Mouse (Mus musculus) heart, embryonic 16.5 days (tissue): ENCODE measurements around the gene Gjb4. TPM values are rescaled to one million over a fixed set of nuclear protein-coding genes. Genes with fewer than 3 reads are reported as not detected.

Source experiments
- ATAC-seq: fragments of 200-750 bp; cut with Nextera tagmentation; replicated peaks from 2 replicates; pipeline ENCODE4 v1.8.0; 2017; ENCODE audit warnings: moderate number of reproducible peaks; ENCODE audit not compliant: insufficient read depth, low FRiP score; ENCODE audit errors: extremely low read depth
- H3K27ac ChIP-seq: fragments of 300-500 bp; sonication (generic); 2 replicates; pipeline ENCODE4 v1.5.1; 2014; ENCODE audit warnings: mild to moderate bottlenecking, low read length, control low read depth, moderate library complexity
- H3K27me3 ChIP-seq: fragments of 300-500 bp; sonication (generic); 2 replicates; pipeline ENCODE4 v1.6.1; 2014; ENCODE audit warnings: low read length, mixed read lengths; ENCODE audit not compliant: control insufficient read depth, insufficient read depth
- H3K36me3 ChIP-seq: fragments of 300-500 bp; sonication (generic); 2 replicates; pipeline ENCODE4 v1.6.1; 2014; ENCODE audit not compliant: control insufficient read depth, insufficient read depth
- H3K4me1 ChIP-seq: fragments of 300-500 bp; sonication (generic); 2 replicates; pipeline ENCODE4 v1.6.1; 2014; ENCODE audit warnings: low read length, mixed read lengths; ENCODE audit not compliant: control insufficient read depth, insufficient read depth
- H3K4me2 ChIP-seq: fragments of 300-500 bp; sonication (generic); 2 replicates; pipeline ENCODE4 v1.6.1; 2014; ENCODE audit warnings: low read depth, mild to moderate bottlenecking, control low read depth, low read length
- H3K4me3 ChIP-seq: fragments of 300-500 bp; sonication (generic); 2 replicates; pipeline ENCODE4 v1.5.1; 2014; ENCODE audit warnings: mild to moderate bottlenecking, control low read depth, low read length
- H3K9ac ChIP-seq: fragments of 300-500 bp; sonication (generic); 2 replicates; pipeline ENCODE4 v1.6.1; 2014; ENCODE audit warnings: low read length, control low read depth
- H3K9me3 ChIP-seq: fragments of 300-500 bp; sonication (generic); replicated peaks from 2 replicates; pipeline ENCODE4 v1.6.1; 2016; ENCODE audit warnings: low read length; ENCODE audit not compliant: control insufficient read depth
- WGBS: fragments of 180-500 bp; shearing (Covaris S2); extraction: QIAGEN DNeasy Blood & Tissue Kit; methylation state at CpG from one replicate; pipeline ENCODE4 v1.1.7; 2014; 5-methylcytosine and 5-hydroxymethylcytosine counted together
- polyA plus RNA-seq: library from polyadenylated mRNA; unstranded; fragments of >200 nt; fragmentation: Nextera tagmentation; extraction: Ambion mirVana; gene quantifications from 2 replicates; pipeline ENCODE4 v1.2.1, GENCODE M21; 2015

The Gjb4 gene
- polyA plus RNA-seq, 1 experiment from 2014 or later, result 0.09 TPM

DNA sequence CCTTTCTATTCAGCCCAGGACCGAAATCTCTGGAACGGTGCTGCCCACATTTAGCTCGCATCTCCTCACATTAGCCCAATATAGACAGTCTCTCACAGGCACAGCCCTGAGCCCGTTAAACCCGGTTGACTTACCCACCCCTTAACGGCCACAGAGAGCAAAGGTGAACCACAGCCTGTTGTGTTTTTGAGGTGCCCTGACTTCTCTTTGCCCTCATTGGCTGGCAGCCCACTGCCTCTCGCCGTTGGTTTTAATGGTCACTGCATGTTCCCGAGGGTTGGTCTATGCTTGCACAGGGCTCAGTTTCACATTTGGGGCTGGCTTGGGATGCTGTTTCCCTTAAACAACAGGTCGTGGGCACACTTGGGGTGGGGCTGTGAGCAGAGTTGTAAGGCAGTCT is 29.6 kb downstream of the Gjb4 start:
- H3K27me3 ChIP-seq, result peaks cover 35% of the 10 kb centered on the region
- no peak for ATAC-seq

GRCm38 (mm10) chr4:127323651-127324050 is 30.2 kb downstream of the Gjb4 start:
- H3K27ac ChIP-seq, result no peak overlapping the region
- no peak for ATAC-seq
- H3K4me2 ChIP-seq, result no peak overlapping the region
- H3K4me3 ChIP-seq, result no peak overlapping the region
- H3K9ac ChIP-seq, result no peak overlapping the region
- H3K36me3 ChIP-seq, result no peaks in the 10 kb centered on the region
- H3K4me1 ChIP-seq, result no peaks in the 10 kb centered on the region
- no peaks in the 10 kb centered on the region for H3K9me3 ChIP-seq
- H3K27me3 ChIP-seq, result peaks cover 29% of the 10 kb centered on the region
- WGBS, result 66% methylated on average over 3 of the region's 3 CpGs

More for the DNA sequence above, 29.6 kb downstream of the Gjb4 start:
- Histone ChIP-seq H3K9ac (no peak overlapping the region), H3K27ac (no peak overlapping the region), H3K4me2 (no peak overlapping the region), H3K4me3 (no peak overlapping the region), H3K36me3 (no peaks in the 10 kb centered on the region), H3K4me1 (no peaks in the 10 kb centered on the region), H3K9me3 (no peaks in the 10 kb centered on the region)
- 76% methylated on average over 10 of the region's 10 CpGs for WGBS

DNA sequence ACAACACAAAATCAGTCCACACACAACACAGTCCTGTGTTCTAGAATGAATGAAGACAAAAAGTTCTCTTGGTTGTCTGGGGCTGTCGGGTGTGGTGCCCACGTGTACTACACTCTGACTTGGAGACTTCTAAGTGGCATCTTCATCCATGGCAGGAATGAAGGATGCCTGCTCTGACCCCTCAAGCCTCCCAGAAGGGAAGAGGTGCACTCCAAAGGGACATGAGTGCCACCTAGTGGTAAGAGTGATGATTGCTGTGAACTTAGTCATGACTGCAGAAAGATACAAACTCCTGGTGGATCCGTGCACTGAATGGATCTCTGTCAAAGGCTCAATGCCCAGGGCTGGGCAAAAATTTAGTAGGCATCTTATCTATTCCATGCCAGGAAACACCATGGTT is 34.3 kb downstream of the Gjb4 start:
- WGBS, result 4% methylated on average over 3 of the region's 3 CpGs
- no peak overlapping the region for H3K4me3 ChIP-seq
- H3K27me3 ChIP-seq, result no peaks in the 10 kb centered on the region
- no peak overlapping the region for H3K4me2 ChIP-seq
- no peak overlapping the region for H3K27ac ChIP-seq
- H3K9me3 ChIP-seq, result no peaks in the 10 kb centered on the region
- H3K4me1 ChIP-seq, result no peaks in the 10 kb centered on the region
- H3K9ac ChIP-seq, result no peak overlapping the region
- no peaks in the 10 kb centered on the region for H3K36me3 ChIP-seq
- ATAC-seq, result no peak

DNA sequence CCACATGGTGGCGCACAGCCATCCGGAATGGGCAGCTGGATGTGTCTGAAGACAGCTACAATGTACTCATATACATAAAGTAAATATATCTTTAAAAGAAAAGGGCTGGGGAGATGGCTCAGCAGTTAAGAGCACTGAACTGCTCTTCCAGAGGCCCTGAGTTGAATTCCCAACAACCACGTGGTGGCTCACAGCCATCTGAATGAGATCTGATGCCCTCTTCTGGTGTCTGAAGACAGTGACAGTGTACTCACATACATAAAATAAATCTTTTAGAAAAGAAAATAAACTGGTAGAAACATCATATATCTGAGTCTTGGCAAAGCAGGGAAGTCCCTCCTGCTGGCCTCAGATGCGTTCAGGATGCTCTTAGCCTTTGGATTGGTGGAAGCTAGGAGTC is 36.7 kb downstream of the Gjb4 start:
- no peaks in the 10 kb centered on the region for H3K36me3 ChIP-seq
- H3K4me2 ChIP-seq, result no peak overlapping the region
- no peaks in the 10 kb centered on the region; the same call in 1 of the 2 replicates for H3K4me1 ChIP-seq
- H3K9me3 ChIP-seq, result no peaks in the 10 kb centered on the region
- H3K9ac ChIP-seq, result no peak overlapping the region
- no peak overlapping the region for H3K27ac ChIP-seq
- ATAC-seq, result no peak
- WGBS, result 59% methylated on average over 4 of the region's 4 CpGs
- no peak overlapping the region for H3K4me3 ChIP-seq
- peaks cover 8% of the 10 kb centered on the region for H3K27me3 ChIP-seq

DNA sequence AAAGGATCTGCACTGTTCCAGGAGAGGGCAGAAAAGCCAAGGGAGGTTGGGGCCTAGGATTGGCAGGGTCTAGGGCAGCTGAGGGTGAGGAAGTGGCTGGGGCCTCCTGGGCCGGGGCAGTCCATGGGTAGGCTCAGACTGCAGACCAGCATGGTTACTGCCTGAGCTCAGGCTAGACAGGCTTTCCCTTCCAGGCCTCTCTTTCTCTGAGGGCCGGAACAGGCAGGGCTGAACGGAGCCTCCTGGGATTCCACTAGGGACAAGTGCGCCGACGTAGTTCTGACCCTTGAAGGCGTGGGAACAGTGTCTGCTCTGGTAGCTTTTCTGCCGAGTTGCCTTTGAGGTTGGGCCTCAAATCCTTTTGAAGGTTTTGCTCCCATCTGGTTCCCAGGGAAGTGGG is 38.1 kb downstream of the Gjb4 start:
- H3K27me3 ChIP-seq, result peaks cover 13% of the 10 kb centered on the region
- H3K4me3 ChIP-seq, result no peak overlapping the region

DNA sequence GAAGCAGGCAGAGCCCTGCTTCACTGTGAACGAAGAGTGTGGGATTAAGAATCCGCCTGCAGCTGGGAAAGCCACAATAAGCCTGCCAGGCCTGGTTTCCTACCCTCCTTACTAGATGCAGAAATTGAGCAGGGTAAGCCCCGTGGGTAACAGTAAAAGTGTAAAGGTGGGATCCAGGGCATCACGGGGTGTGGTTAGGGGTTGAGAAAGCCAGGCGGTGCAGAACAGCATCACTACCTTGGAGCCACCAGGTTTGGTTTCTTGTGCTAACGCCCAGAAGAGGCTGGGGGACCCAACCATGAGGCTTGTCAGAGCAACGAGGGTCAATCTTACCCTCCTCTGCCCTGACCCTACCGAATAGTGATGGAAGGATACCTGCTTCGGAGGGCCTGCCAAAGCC is 39.3 kb downstream of the Gjb4 start:
- no peaks in the 10 kb centered on the region for H3K9me3 ChIP-seq
- H3K36me3 ChIP-seq, result no peaks in the 10 kb centered on the region
- ATAC-seq, result no peak
- peak overlapping the region; percentile 91 for H3K4me2 ChIP-seq
- H3K4me3 ChIP-seq, result no peak overlapping the region; the same call in 1 of the 2 replicates
- H3K9ac ChIP-seq, result no peak overlapping the region; the same call in 1 of the 2 replicates
- WGBS, result 47% methylated on average over 9 of the region's 9 CpGs
- H3K4me1 ChIP-seq, result no peaks in the 10 kb centered on the region; the same call in 1 of the 2 replicates
- H3K27me3 ChIP-seq, result peaks cover 13% of the 10 kb centered on the region
- no peak overlapping the region for H3K27ac ChIP-seq

More for the DNA sequence above, 38.1 kb downstream of the Gjb4 start:
- no peak for ATAC-seq
- Histone ChIP-seq H3K9ac (no peak overlapping the region), H3K4me2 (no peak overlapping the region), H3K27ac (no peak overlapping the region), H3K36me3 (no peaks in the 10 kb centered on the region), H3K9me3 (no peaks in the 10 kb centered on the region), H3K4me1 (no peaks in the 10 kb centered on the region; the same call in 1 of the 2 replicates)
- WGBS, result 80% methylated on average over 8 of the region's 8 CpGs

DNA sequence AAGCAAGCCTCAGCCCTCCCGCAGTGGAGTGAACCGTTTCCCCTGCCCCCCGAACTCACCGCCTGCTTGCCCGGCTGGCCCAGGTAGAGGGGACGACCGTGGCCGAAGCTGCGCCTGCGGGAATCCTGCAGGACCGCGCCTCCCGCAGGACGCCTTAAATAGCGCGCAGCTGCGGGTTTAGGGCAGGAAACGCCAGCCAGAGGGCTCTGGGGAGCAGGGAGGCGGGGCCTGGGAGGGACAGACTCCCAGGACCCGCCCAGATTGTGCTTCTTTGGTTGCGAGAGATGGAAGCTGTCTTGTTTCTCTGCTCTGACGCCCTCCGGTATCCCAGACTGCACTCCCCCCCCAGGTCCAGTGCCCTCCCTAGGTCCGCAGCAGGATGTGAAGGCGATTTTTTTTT is 40.0 kb downstream of the Gjb4 start, which contains the start of gene Gja4:
Gja4 (minus strand) TSS at position 179 of the 400 bp plus-strand sequence.
- under 1% methylated on average over 25 of the region's 25 CpGs for WGBS
- H3K36me3 ChIP-seq, result no peaks in the 10 kb centered on the region
- H3K27ac ChIP-seq, result no peak within 1 kb of the TSS
- H3K4me3 ChIP-seq, result peak within 1 kb of the TSS; percentile 63
- H3K9ac ChIP-seq, result peak within 1 kb of the TSS; percentile 71
- H3K4me2 ChIP-seq, result peak within 1 kb of the TSS; percentile 91
- no peaks in the 10 kb centered on the region; the same call in 1 of the 2 replicates for H3K4me1 ChIP-seq
- ATAC-seq, result peak; percentile 86
- no peaks in the 10 kb centered on the region for H3K9me3 ChIP-seq
- H3K27me3 ChIP-seq, result peaks cover 13% of the 10 kb centered on the region

- no peaks in the 10 kb centered on the region for H3K9me3 ChIP-seq
- peak overlapping the region; percentile 18; the same call in 1 of the 2 replicates for H3K9ac ChIP-seq
- no peak overlapping the region for H3K27ac ChIP-seq
- WGBS, result 53% methylated on average over 24 of the region's 24 CpGs
- no peaks in the 10 kb centered on the region; the same call in 1 of the 2 replicates for H3K4me1 ChIP-seq
- no peaks in the 10 kb centered on the region for H3K36me3 ChIP-seq
- H3K27me3 ChIP-seq, result peaks cover 13% of the 10 kb centered on the region
- no peak for ATAC-seq
- peak overlapping the region; percentile 91 for H3K4me2 ChIP-seq
- H3K4me3 ChIP-seq, result peak overlapping the region; percentile 63
Observed at GRCm38 (mm10) chr4:127312349-127312748, 41.5 kb downstream of the Gjb4 start.

DNA sequence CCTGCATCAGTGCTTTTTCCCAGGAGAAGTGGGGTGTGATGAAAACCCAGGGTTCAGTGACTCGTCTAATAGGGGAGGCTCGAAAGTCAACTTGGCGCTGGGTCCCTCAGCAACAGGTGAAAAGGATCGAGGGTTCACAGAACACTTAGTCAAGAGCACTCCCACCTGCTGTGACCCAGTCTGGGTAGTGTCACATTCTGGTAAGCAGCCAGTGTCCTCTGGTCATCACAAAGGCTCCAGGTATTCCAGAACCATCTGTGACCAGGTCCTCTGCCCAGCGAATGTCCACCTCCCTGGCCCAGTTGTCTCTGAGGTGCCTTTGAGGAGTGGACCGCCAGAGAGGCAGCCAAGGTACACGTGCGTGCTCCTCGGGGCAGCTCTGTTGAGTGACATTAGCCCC is 42.3 kb downstream of the Gjb4 start:
- Histone ChIP-seq H3K9ac (peak overlapping the region; percentile 18; the same call in 1 of the 2 replicates), H3K27me3 (peaks cover 13% of the 10 kb centered on the region), H3K4me3 (peak overlapping the region; percentile 63; the same call in 1 of the 2 replicates), H3K4me2 (peak overlapping the region; percentile 11; the same call in 1 of the 2 replicates), H3K4me1 (no peaks in the 10 kb centered on the region; the same call in 1 of the 2 replicates), H3K9me3 (no peaks in the 10 kb centered on the region), H3K27ac (no peak overlapping the region), H3K36me3 (no peaks in the 10 kb centered on the region)
- no peak for ATAC-seq
- 44% methylated on average over 9 of the region's 9 CpGs for WGBS
